Comparison of ENCODE assay signal across 25 mouse cellular contexts in the genomic region with DNA sequence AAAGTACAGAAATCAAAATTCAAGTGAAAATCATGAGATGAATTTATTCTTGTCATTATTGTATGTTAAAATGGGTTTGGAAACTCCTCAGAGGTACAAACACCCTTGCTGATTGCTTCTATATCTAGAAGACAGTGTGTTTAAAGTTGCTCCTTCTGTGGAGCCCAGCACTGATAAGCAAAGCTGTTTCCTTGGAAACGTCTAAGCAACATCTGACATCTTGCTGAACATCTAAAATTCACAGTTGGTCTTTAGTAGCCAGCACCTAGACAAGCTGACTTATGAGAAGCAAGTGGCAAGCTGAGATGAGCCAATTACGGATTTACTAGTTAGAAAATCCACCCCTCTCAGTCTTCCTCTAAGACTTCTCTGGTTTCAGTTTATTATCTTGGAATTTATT.
A peak's percentile ranks its signal among the peaks of the same experiment; 100 is the strongest.
DNase-seq lines count a peak whose midpoint lies in the region; ATAC-seq and TF ChIP-seq lines count a peak whose summit lies in the region.
"Had no signal": no experiment of that assay in that cellular context is flagged by ENCODE, and none has a peak within 500 bp of the region (broad histone marks: within the 10 kb centered on the region; RNA-seq: fewer than 3 reads in every experiment).

No protein-coding gene starts in this region.

- no peaks in the 10 kb centered on the region for H3K36me3 ChIP-seq in forebrain, embryonic 16.5 days (ENCODE audit: control insufficient read depth, insufficient read depth)
- H3K36me3 ChIP-seq in forebrain, embryonic 10.5 days (replicated peaks), result no peaks in the 10 kb centered on the region
- no peaks in the 10 kb centered on the region for H3K36me3 ChIP-seq in midbrain, embryonic 14.5 days (ENCODE audit: control insufficient read depth, insufficient read depth, low read length)
- no peaks in the 10 kb centered on the region for H3K36me3 ChIP-seq in midbrain, embryonic 10.5 days
- H3K36me3 ChIP-seq: embryonic facial prominence, embryonic 12.5 days; G1E; kidney, embryonic 15.5 days; midbrain, embryonic 12.5 days had no signal

- DNase-seq in forebrain, embryonic 10.5 days (ENCODE audit: extremely low spot score, low spot score), result no peak
- DNase-seq in layer of hippocampus, adult 9-11 months, result peak; percentile 27
- DNase-seq in layer of hippocampus, postnatal 10 days (ENCODE audit: low spot score in 2 of 2), result no peak
- DNase-seq in midbrain, embryonic 14.5 days, result peak; percentile 5
- DNase-seq in midbrain, embryonic 10.5 days (ENCODE audit: low spot score), result no peak
- peak; percentile 39 for DNase-seq in brain, embryonic 14.5 days (ENCODE audit: low read depth)
- DNase-seq in ovary, adult 18-20 months (ENCODE audit: low spot score), result no peak
- DNase-seq: adrenal gland, adult 8-10 months; cerebellum, adult 11-12 months; cerebellum, adult 9-11 months; embryo, embryonic 11 days; gastrocnemius, postnatal 14 days; heart, postnatal 14 days; kidney, adult 18-20 months; kidney, postnatal 25 days; liver; lung, adult 2 months; lung, postnatal 14 days had no signal

- no peak overlapping the region for H3K4me3 ChIP-seq in forebrain, embryonic 16.5 days (replicated peaks; ENCODE audit: low read length)
- H3K4me3 ChIP-seq in forebrain, embryonic 10.5 days, result no peak overlapping the region
- no peak overlapping the region for H3K4me3 ChIP-seq in midbrain, embryonic 14.5 days (replicated peaks; ENCODE audit: low read depth, low read length)
- no peak overlapping the region for H3K4me3 ChIP-seq in midbrain, embryonic 10.5 days
- H3K4me3 ChIP-seq: embryonic facial prominence, embryonic 12.5 days; kidney, embryonic 15.5 days; midbrain, embryonic 12.5 days had no signal

- 54% methylated on average over 2 of the region's 2 CpGs for WGBS in forebrain, embryonic 16.5 days
- WGBS in forebrain, embryonic 10.5 days, result 82% methylated on average over 2 of the region's 2 CpGs
- 63% methylated on average over 2 of the region's 2 CpGs for WGBS in midbrain, embryonic 14.5 days
- 68% methylated on average over 2 of the region's 2 CpGs for WGBS in midbrain, embryonic 10.5 days

- H3K27ac ChIP-seq in forebrain, embryonic 16.5 days (ENCODE audit: low read length), result no peak overlapping the region
- H3K27ac ChIP-seq in forebrain, embryonic 10.5 days, result no peak overlapping the region
- no peak overlapping the region for H3K27ac ChIP-seq in midbrain, embryonic 14.5 days (replicated peaks; ENCODE audit: low read depth, low read length)
- H3K27ac ChIP-seq in midbrain, embryonic 10.5 days (replicated peaks), result no peak overlapping the region
- H3K27ac ChIP-seq: embryonic facial prominence, embryonic 12.5 days; kidney, embryonic 15.5 days; liver, embryonic 14.5 days; midbrain, embryonic 12.5 days had no signal

- no peak for TF ChIP-seq CTCF in brain, embryonic 14.5 days (IDR thresholded peaks at IDR 0.05; ENCODE audit: borderline replicate concordance, extremely low read depth, insufficient read depth, insufficient read length)

- H3K9me3 ChIP-seq in forebrain, embryonic 16.5 days (ENCODE audit: control insufficient read depth, low read length), result no peaks in the 10 kb centered on the region
- H3K9me3 ChIP-seq in forebrain, embryonic 10.5 days, result no peaks in the 10 kb centered on the region
- H3K9me3 ChIP-seq in midbrain, embryonic 14.5 days (ENCODE audit: control insufficient read depth, low read length), result no peaks in the 10 kb centered on the region
- no peaks in the 10 kb centered on the region for H3K9me3 ChIP-seq in midbrain, embryonic 10.5 days (replicated peaks)
- H3K9me3 ChIP-seq: embryonic facial prominence, embryonic 12.5 days; kidney, embryonic 15.5 days; midbrain, embryonic 12.5 days had no signal

- H3K4me1 ChIP-seq in forebrain, embryonic 16.5 days (replicated peaks; ENCODE audit: control insufficient read depth, insufficient read depth, low read length), result no peaks in the 10 kb centered on the region
- H3K4me1 ChIP-seq in forebrain, embryonic 10.5 days, result no peaks in the 10 kb centered on the region
- H3K4me1 ChIP-seq in midbrain, embryonic 14.5 days (ENCODE audit: control insufficient read depth, insufficient read depth, low read length), result no peaks in the 10 kb centered on the region
- H3K4me1 ChIP-seq in midbrain, embryonic 10.5 days, result no peaks in the 10 kb centered on the region
- H3K4me1 ChIP-seq: embryonic facial prominence, embryonic 12.5 days; kidney, embryonic 15.5 days; midbrain, embryonic 12.5 days had no signal

- peak; percentile 68; the same call in 1 of the 2 replicates for ATAC-seq in forebrain, embryonic 16.5 days
- no peak for ATAC-seq in midbrain, embryonic 14.5 days (ENCODE audit: low FRiP score, low TSS enrichment)
- ATAC-seq: hindbrain, embryonic 16.5 days had no signal

- no peak for TF ChIP-seq POLR2A in brain, embryonic 14.5 days (IDR thresholded peaks at IDR 0.05; ENCODE audit: borderline replicate concordance, extremely low read depth, insufficient read depth, insufficient read length, poor library complexity, severe bottlenecking)

- H3K27me3 ChIP-seq in forebrain, embryonic 16.5 days (replicated peaks; ENCODE audit: control insufficient read depth, insufficient read depth, low read length), result no peaks in the 10 kb centered on the region
- H3K27me3 ChIP-seq in forebrain, embryonic 10.5 days (ENCODE audit: poor library complexity, severe bottlenecking), result no peaks in the 10 kb centered on the region
- no peaks in the 10 kb centered on the region for H3K27me3 ChIP-seq in midbrain, embryonic 14.5 days (ENCODE audit: control insufficient read depth, insufficient read depth, low read length)
- no peaks in the 10 kb centered on the region for H3K27me3 ChIP-seq in midbrain, embryonic 10.5 days (ENCODE audit: low read depth, poor library complexity, severe bottlenecking)
- H3K27me3 ChIP-seq: embryonic facial prominence, embryonic 12.5 days; kidney, embryonic 15.5 days; midbrain, embryonic 12.5 days had no signal

- no peak overlapping the region for H3K4me2 ChIP-seq in forebrain, embryonic 16.5 days (ENCODE audit: low read length)
- no peak overlapping the region for H3K4me2 ChIP-seq in midbrain, embryonic 14.5 days (ENCODE audit: low read length)
- H3K4me2 ChIP-seq: embryonic facial prominence, embryonic 12.5 days; kidney, embryonic 15.5 days; midbrain, embryonic 12.5 days had no signal

- no peak overlapping the region for H3K9ac ChIP-seq in forebrain, embryonic 16.5 days (replicated peaks; ENCODE audit: low read depth, low read length)
- no peak overlapping the region for H3K9ac ChIP-seq in midbrain, embryonic 14.5 days (replicated peaks; ENCODE audit: low read length)
- H3K9ac ChIP-seq: embryonic facial prominence, embryonic 12.5 days; kidney, embryonic 15.5 days; liver, embryonic 14.5 days; midbrain, embryonic 12.5 days had no signal

Comparison
In these comparisons a context has a peak if more than half of its experiments do, and no peak if none do; other contexts are left out.
1. DNase-seq: peak in layer of hippocampus, adult 9-11 months (single experiment), midbrain, embryonic 14.5 days (single experiment) and brain, embryonic 14.5 days (single experiment); none in forebrain, embryonic 10.5 days (single experiment), layer of hippocampus, postnatal 10 days (0 of 2), midbrain, embryonic 10.5 days (single experiment) and ovary, adult 18-20 months (single experiment).